Mouse (Mus musculus) myocyte (in vitro differentiated cells): ENCODE measurements around the gene Scd1.

Experiments used
- CEBPB ChIP-seq: IDR thresholded peaks from 2 replicates; pipeline ENCODE4 v1.6.1; 2011; ENCODE audit warnings: mild to moderate bottlenecking, moderate library complexity; ENCODE audit not compliant: poor library complexity, insufficient read depth, severe bottlenecking
- E2F4 ChIP-seq: IDR thresholded peaks from one replicate; pipeline ENCODE4 v1.6.1; 2011; ENCODE audit warnings: mild to moderate bottlenecking, control low read depth, moderate library complexity; ENCODE audit not compliant: insufficient read depth
- POLR2A ChIP-seq: IDR thresholded peaks from one replicate; pipeline ENCODE4 v1.6.1; 2011; ENCODE audit warnings: low read depth, mild to moderate bottlenecking, control low read depth, moderate library complexity; ENCODE audit not compliant: insufficient read length
- SRF ChIP-seq: IDR thresholded peaks from one replicate; pipeline ENCODE4 v1.6.1; 2011; ENCODE audit warnings: low read depth; ENCODE audit not compliant: control insufficient read depth, insufficient read length
- USF1 ChIP-seq: IDR thresholded peaks from one replicate; pipeline ENCODE4 v1.6.1; 2011; ENCODE audit warnings: low read depth, mild to moderate bottlenecking, control low read depth, moderate library complexity

DNA sequence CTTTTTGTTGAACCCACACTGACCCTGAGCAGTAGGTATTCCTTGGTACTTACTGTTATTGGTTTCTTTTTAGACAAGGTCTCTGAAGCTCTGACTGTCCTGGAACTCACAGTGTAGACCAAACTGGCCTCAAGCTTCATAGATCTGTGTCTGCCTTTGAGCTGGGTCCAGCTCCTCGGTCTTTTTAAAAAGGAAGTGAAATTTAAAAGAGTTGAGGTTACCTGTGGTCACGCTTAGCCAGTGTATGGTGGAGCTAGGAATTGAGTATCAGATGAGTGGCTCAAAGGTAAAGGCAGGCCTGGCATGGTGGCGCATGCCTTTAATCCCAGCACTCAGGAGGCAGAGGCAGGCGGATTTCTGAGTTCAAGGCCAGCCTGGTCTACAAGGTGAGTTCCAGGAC lies 916 bp upstream of the Scd1 start:
- TF ChIP-seq POLR2A (no peak), USF1 (no peak), SRF (no peak), CEBPB (no peak), E2F4 (no peak)
